Mouse (Mus musculus) CH12.LX (cell line): ENCODE results near the gene H2-DMa.

Experiments
- CTCF ChIP-seq, 2 experiments: IDR thresholded peaks in 1 of 2; conservative IDR thresholded peaks in 1 of 2; 2 replicates each; pipeline ENCODE4 v1.5.1; 2011 to 2012; ENCODE audit warnings: low read depth in 2 of 2, low read length in 2 of 2, improper control_type of control experiment in 1 of 2, inconsistent platforms in 1 of 2, mild to moderate bottlenecking in 1 of 2, moderate library complexity in 1 of 2
- MAX ChIP-seq: IDR thresholded peaks from 2 replicates; pipeline ENCODE4 v1.6.1; 2011; ENCODE audit warnings: low read length, improper control_type of control experiment
- MEF2A ChIP-seq: IDR thresholded peaks from 2 replicates; pipeline ENCODE4 v1.6.1; 2014; ENCODE audit warnings: low read depth, mild to moderate bottlenecking, inconsistent platforms, low read length, improper control_type of control experiment, borderline replicate concordance
- MXI1 ChIP-seq: IDR thresholded peaks from 2 replicates; pipeline ENCODE4 v1.6.1; 2011; ENCODE audit warnings: mild to moderate bottlenecking, low read depth, low read length, improper control_type of control experiment
- SIN3A ChIP-seq: IDR thresholded peaks from 2 replicates; pipeline ENCODE4 v1.6.1; 2012; ENCODE audit warnings: low read length, improper control_type of control experiment, inconsistent platforms
- TCF12 ChIP-seq: IDR thresholded peaks from 2 replicates; pipeline ENCODE4 v1.6.1; 2014; ENCODE audit warnings: low read depth, mild to moderate bottlenecking, inconsistent platforms, low read length, improper control_type of control experiment
- UBTF ChIP-seq: IDR thresholded peaks from 2 replicates; pipeline ENCODE4 v1.6.1; 2012; ENCODE audit warnings: low read depth, mild to moderate bottlenecking, inconsistent platforms, low read length, improper control_type of control experiment, moderate library complexity

GRCm38 (mm10) chr17:34110309-34110708 lies 9.0 kb upstream of the H2-DMa start:
- no peak for TF ChIP-seq MEF2A
- no peak for TF ChIP-seq SIN3A
- TF ChIP-seq CTCF (conservative IDR thresholded peaks at IDR 0.05 in 1 of 2, IDR thresholded peaks at IDR 0.05 in 1 of 2; ENCODE audit: low read depth in 2 of 2, low read length in 2 of 2): no peak
- TF ChIP-seq TCF12: no peak
- TF ChIP-seq UBTF: no peak
- TF ChIP-seq MAX: no peak
- TF ChIP-seq MXI1: no peak
